Mouse (Mus musculus) limb, embryonic 14.5 days (tissue): ENCODE results near the gene Akap7. TPM values are rescaled to one million over a fixed set of nuclear protein-coding genes. Genes with fewer than 3 reads are reported as not detected.
"Not testable (repeated sequence)": the region's sequence is repeated elsewhere in the genome, so short reads cannot be mapped to it uniquely, and the experiment has no call there.

ENCODE experiments used
- ATAC-seq: fragments of 200-750 bp; cut with Nextera tagmentation; 2 replicates; pipeline ENCODE4 v1.8.0; 2017; ENCODE audit warnings: low read depth, moderate number of reproducible peaks, moderate TSS enrichment; ENCODE audit not compliant: low FRiP score
- DNase-seq: peaks from one replicate; pipeline ENCODE4 v3.0.0-alpha.2; 2015; ENCODE audit warnings: low spot score
- H3K27ac ChIP-seq: fragments of 300-500 bp; sonication (generic); replicated peaks from 2 replicates; pipeline ENCODE4 v1.5.1; 2014; ENCODE audit warnings: low read depth, mild to moderate bottlenecking, low read length, moderate library complexity, mixed read lengths
- H3K27me3 ChIP-seq: fragments of 300-500 bp; sonication (generic); 2 replicates; pipeline ENCODE4 v1.6.1; 2014; ENCODE audit warnings: low read length, mixed read lengths; ENCODE audit not compliant: control insufficient read depth, insufficient read depth
- H3K36me3 ChIP-seq: fragments of 300-500 bp; sonication (generic); 2 replicates; pipeline ENCODE4 v1.6.1; 2014; ENCODE audit warnings: mild to moderate bottlenecking, low read length, moderate library complexity, mixed read lengths; ENCODE audit not compliant: control insufficient read depth, insufficient read depth
- H3K4me1 ChIP-seq: fragments of 300-500 bp; sonication (generic); 2 replicates; pipeline ENCODE4 v1.6.1; 2014; ENCODE audit warnings: antibody characterized with exemption, low read length, mixed read lengths; ENCODE audit not compliant: control insufficient read depth, insufficient read depth
- H3K4me2 ChIP-seq: fragments of 300-500 bp; sonication (generic); replicated peaks from 2 replicates; pipeline ENCODE4 v1.6.1; 2014; ENCODE audit warnings: low read depth, mild to moderate bottlenecking, low read length, moderate library complexity; ENCODE audit not compliant: severe bottlenecking
- H3K4me3 ChIP-seq: fragments of 300-500 bp; sonication (generic); replicated peaks from 2 replicates; pipeline ENCODE4 v1.5.1; 2014; ENCODE audit warnings: low read length
- H3K9ac ChIP-seq: fragments of 300-500 bp; sonication (generic); 2 replicates; pipeline ENCODE4 v1.6.1; 2014; ENCODE audit warnings: mild to moderate bottlenecking, low read depth, low read length, moderate library complexity; ENCODE audit not compliant: severe bottlenecking
- H3K9me3 ChIP-seq: fragments of 300-500 bp; sonication (generic); 2 replicates; pipeline ENCODE4 v1.6.1; 2016; ENCODE audit warnings: low read length; ENCODE audit not compliant: control insufficient read depth
- POLR2A ChIP-seq: fragments of 200-500 bp; IDR thresholded peaks from 2 replicates; pipeline ENCODE4 v1.8.0; 2012; ENCODE audit warnings: inconsistent platforms, mild to moderate bottlenecking, moderate library complexity, borderline replicate concordance; ENCODE audit not compliant: insufficient read depth, insufficient read length; ENCODE audit errors: extremely low read depth
- WGBS: fragments of 180-500 bp; shearing (Covaris S2); extraction: QIAGEN DNeasy Blood & Tissue Kit; methylation state at CpG from one replicate; pipeline ENCODE4 v1.1.7; 2014; 5-methylcytosine and 5-hydroxymethylcytosine counted together
- polyA plus RNA-seq, 2 experiments: library from polyadenylated mRNA; depleted of rRNA in 1 of 2; stranded (reverse) in 1 of 2; unstranded in 1 of 2; fragments of >200 nt; fragmentation: Nextera tagmentation in 1 of 2; extraction: Ambion mirVana in 1 of 2; gene quantifications; 2 replicates each; pipeline versions ENCODE4 v1.2.1 to v1.2.3; 2012 to 2014

Akap7 gene
- polyA plus RNA-seq, 2 experiments = 17.6 to 20.9 TPM

GRCm38 (mm10) chr10:25198048-25198447 lies 109.6 kb downstream of the Akap7 start:
- H3K4me1 ChIP-seq = 0 out of 2 replicates have a peak, but pooled peaks cover 11% of the 10 kb centered on the region
- H3K9me3 ChIP-seq = no peaks in the 10 kb centered on the region
- H3K27me3 ChIP-seq = no peaks in the 10 kb centered on the region
- no peak overlapping the region; the same call in 1 of the 2 replicates for H3K4me2 ChIP-seq
- no peak overlapping the region for H3K4me3 ChIP-seq
- TF ChIP-seq POLR2A = no peak
- H3K9ac ChIP-seq = no peak overlapping the region
- H3K36me3 ChIP-seq = no peaks in the 10 kb centered on the region
- ATAC-seq = no peak
- DNase-seq = no peak
- no peak overlapping the region for H3K27ac ChIP-seq
- 51% methylated on average over 9 of the region's 9 CpGs for WGBS

GRCm38 (mm10) chr10:25192180-25193073 lies 115.2 kb downstream of the Akap7 start:
- Histone ChIP-seq H3K9me3 (no peaks in the 10 kb centered on the region), H3K27ac (no peak overlapping the region), H3K36me3 (no peaks in the 10 kb centered on the region), H3K4me2 (no peak overlapping the region), H3K9ac (no peak overlapping the region), H3K4me1 (no peaks in the 10 kb centered on the region), H3K27me3 (no peaks in the 10 kb centered on the region), H3K4me3 (no peak overlapping the region)
- no peak for TF ChIP-seq POLR2A
- ATAC-seq = no peak
- no peak for DNase-seq
- 86% methylated on average over 5 of the region's 5 CpGs for WGBS

GRCm38 (mm10) chr10:25191166-25191565 lies 116.5 kb downstream of the Akap7 start:
- WGBS = 94% methylated on average over 4 of the region's 4 CpGs
- TF ChIP-seq POLR2A = no peak
- Histone ChIP-seq H3K27ac (no peak overlapping the region), H3K9ac (no peak overlapping the region), H3K4me2 (no peak overlapping the region), H3K27me3 (no peaks in the 10 kb centered on the region), H3K9me3 (no peaks in the 10 kb centered on the region), H3K36me3 (no peaks in the 10 kb centered on the region), H3K4me1 (no peaks in the 10 kb centered on the region), H3K4me3 (no peak overlapping the region)
- DNase-seq (no peak), ATAC-seq (no peak)

GRCm38 (mm10) chr10:25186240-25186639 lies 121.4 kb downstream of the Akap7 start:
- DNase-seq, H3K36me3 ChIP-seq, ATAC-seq, H3K27ac ChIP-seq, H3K4me3 ChIP-seq, H3K4me2 ChIP-seq, H3K4me1 ChIP-seq, H3K27me3 ChIP-seq, H3K9ac ChIP-seq, H3K9me3 ChIP-seq: not testable (repeated sequence)
- 52% methylated on average over 9 of the region's 9 CpGs for WGBS

- no peaks in the 10 kb centered on the region for H3K36me3 ChIP-seq
- DNase-seq = no peak
- WGBS = 97% methylated on average over 4 of the region's 4 CpGs
- no peak overlapping the region for H3K4me3 ChIP-seq
- H3K9ac ChIP-seq = no peak overlapping the region
- no peak for ATAC-seq
- H3K9me3 ChIP-seq = no peaks in the 10 kb centered on the region
- H3K27ac ChIP-seq = no peak overlapping the region
- no peaks in the 10 kb centered on the region for H3K4me1 ChIP-seq
- no peak for TF ChIP-seq POLR2A
- H3K27me3 ChIP-seq = no peaks in the 10 kb centered on the region
- H3K4me2 ChIP-seq = no peak overlapping the region
These were observed 122.0 kb downstream of the Akap7 start for GRCm38 (mm10) chr10:25185691-25186090.
